Mouse (Mus musculus) spleen, adult 18-20 months (tissue): ENCODE data around the gene Map2k6.

Experiments
- DNase-seq, 2 experiments: peaks; one replicate each; pipeline ENCODE4 v3.0.0; 2022; ENCODE audit warnings: mixed read lengths in 2 of 2

Map2k6 gene

DNA sequence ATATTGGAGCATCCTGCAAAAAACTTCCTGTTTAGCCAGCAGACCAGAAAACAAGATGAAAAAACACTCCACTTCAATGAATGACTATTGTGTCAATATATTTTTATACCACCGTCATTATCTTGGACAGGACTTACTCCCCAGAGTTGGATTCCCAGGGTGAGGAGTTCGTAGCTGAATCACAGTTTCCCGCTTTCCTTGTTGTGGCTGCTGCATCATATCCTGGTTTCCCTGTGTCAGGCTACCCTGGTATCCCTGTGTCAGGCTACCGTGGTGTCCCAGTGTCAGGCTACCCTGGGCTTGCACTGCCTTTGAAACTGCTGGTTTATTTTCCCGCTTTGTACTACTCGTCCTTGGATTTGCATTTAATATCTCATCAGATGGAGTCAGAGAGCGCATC lies 167.4 kb downstream of the Map2k6 start:
- no peak for DNase-seq

GRCm38 (mm10) chr11:110572548-110572947 lies 173.6 kb downstream of the Map2k6 start:
- DNase-seq = peak in 1 of 2 experiments; percentile 19
